Mouse (Mus musculus): ENCODE measurements around the gene Slc12a7. TPM values are rescaled to one million over a fixed set of nuclear protein-coding genes. Genes with fewer than 3 reads are reported as not detected.

Slc12a7 gene
- polyA plus RNA-seq (2014; fragmentation: Nextera tagmentation; extraction: Ambion mirVana) = 12.9 and 28.7 TPM in 2 replicates

DNA sequence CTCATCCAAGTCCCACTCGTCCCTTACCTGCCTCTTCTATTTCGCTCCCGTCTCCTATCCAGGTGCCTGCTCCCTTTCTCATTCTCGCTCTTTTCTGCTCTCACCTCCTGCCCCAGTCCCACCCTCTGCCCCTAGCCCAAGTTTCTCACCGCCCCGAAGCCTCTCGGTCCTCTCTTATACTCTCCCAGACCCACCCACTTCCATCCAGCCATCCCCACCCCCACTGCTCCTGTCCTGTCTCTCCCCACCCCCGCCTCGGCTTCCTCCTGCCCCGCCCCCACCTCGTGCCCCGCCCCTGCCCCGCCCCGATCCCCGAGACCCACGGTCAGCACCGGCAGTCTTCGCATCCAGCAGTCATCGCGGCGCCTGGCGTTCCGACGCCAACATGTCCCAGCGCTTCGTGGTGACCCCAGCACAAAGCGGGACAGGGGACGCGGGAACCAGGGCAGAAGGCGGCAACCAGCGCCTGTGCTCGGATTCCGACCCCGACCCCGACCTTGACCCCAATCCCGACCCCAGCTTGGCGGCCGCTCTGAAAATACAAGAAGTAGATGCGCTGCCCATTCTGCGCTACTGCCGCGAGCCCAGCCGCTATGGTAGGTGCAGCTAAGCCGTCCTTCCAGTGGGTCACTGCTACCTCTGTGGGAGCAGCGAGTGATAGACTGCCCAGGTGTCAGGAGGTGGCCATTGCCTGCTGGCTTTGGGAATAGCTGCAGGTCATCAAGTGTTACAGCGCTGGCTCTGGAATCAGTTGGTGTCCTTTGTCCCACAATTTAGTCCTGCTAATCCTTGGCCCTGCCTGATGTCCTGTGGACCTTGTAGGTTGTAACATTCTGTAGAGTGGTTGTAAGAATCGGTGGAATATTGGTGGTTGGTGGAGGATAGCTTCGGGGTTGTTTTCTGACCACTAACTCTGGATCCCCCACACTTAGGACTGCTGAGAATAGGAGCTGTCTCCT, at the start of gene Slc12a7:
TSS of gene Slc12a7 (plus strand) at position 353 of the 959 bp plus-strand sequence.
- ATAC-seq (ENCODE audit: low FRiP score, low TSS enrichment) = peak; percentile 72
- Histone ChIP-seq H3K36me3 (ENCODE audit: control insufficient read depth, insufficient read depth, low read length) (no peaks in the 10 kb centered on the region), H3K9ac (ENCODE audit: low read depth, low read length) (peak within 1 kb of the TSS; percentile 25; the same call in 1 of the 2 replicates), H3K9me3 (ENCODE audit: control insufficient read depth, low read length) (no peaks in the 10 kb centered on the region), H3K4me1 (ENCODE audit: control insufficient read depth, insufficient read depth, low read length) (0 out of 2 replicates have a peak, but pooled peaks cover 5% of the 10 kb centered on the region), H3K4me3 (ENCODE audit: low read length) (peak within 1 kb of the TSS; percentile 36), H3K4me2 (replicated peaks; ENCODE audit: low read depth, low read length) (peak within 1 kb of the TSS; percentile 57), H3K27me3 (ENCODE audit: control insufficient read depth, insufficient read depth, low read length) (peaks cover 11% of the 10 kb centered on the region; the same call in 1 of the 2 replicates), H3K27ac (ENCODE audit: low read depth, low read length) (no peak within 1 kb of the TSS)
- WGBS = 5% methylated on average over 48 of the region's 48 CpGs

DNA sequence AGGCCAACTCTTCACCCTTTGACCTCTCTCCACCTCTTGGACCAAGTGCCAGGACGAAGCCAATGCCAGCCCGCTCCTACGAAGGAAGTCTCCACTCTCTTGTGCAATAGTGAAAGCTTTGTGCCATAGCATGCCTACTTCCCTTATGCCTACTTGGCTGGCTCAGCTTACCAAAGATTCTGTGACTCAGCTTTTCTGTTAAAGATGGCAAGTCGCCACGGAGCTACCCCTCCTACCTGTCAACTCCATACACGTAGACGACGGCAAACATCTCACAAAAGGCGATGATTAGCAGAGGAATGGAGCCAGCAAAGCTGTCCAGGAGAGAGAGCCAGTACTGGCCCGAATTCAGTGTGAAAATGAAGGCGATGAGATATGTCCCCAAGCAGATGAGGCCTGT, 49.2 kb upstream of the Slc12a7 start:
- no peak for ATAC-seq (ENCODE audit: low FRiP score, low TSS enrichment)
- H3K4me3 ChIP-seq (ENCODE audit: low read length) = no peak overlapping the region
- no peak overlapping the region for H3K9ac ChIP-seq (ENCODE audit: low read depth, low read length)
- no peaks in the 10 kb centered on the region for H3K27me3 ChIP-seq (ENCODE audit: control insufficient read depth, insufficient read depth, low read length)
- H3K27ac ChIP-seq (ENCODE audit: low read depth, low read length) = no peak overlapping the region
- no peak overlapping the region for H3K4me2 ChIP-seq (replicated peaks; ENCODE audit: low read depth, low read length)
- H3K4me1 ChIP-seq (ENCODE audit: control insufficient read depth, insufficient read depth, low read length) = no peaks in the 10 kb centered on the region; the same call in 1 of the 2 replicates
- 92% methylated on average over 11 of the region's 11 CpGs for WGBS
- no peaks in the 10 kb centered on the region for H3K36me3 ChIP-seq (ENCODE audit: control insufficient read depth, insufficient read depth, low read length)
- no peaks in the 10 kb centered on the region for H3K9me3 ChIP-seq (ENCODE audit: control insufficient read depth, low read length)

DNA sequence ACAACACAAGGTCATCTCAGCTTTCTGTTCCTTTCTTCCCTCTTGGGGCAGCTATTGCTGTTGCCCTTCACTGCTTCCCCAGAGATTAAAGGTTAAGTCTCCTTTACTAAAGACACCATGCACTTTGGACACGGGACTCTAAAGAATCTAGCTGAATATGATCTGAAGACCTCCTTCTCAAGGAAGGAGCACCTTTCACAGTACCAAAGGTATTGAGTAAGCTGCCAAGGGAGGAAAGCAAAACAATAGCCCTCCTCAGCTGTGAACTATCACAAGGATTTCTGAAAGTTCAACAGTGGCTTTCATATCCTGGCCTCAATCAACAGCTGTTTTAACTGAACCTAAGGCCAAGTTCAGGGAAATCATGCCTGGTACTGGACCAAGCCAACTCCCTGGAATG, 48.5 kb upstream of the Slc12a7 start:
- Histone ChIP-seq H3K4me3 (ENCODE audit: low read length) (no peak overlapping the region), H3K4me2 (replicated peaks; ENCODE audit: low read depth, low read length) (no peak overlapping the region), H3K27me3 (ENCODE audit: control insufficient read depth, insufficient read depth, low read length) (no peaks in the 10 kb centered on the region), H3K9me3 (ENCODE audit: control insufficient read depth, low read length) (no peaks in the 10 kb centered on the region), H3K4me1 (ENCODE audit: control insufficient read depth, insufficient read depth, low read length) (no peaks in the 10 kb centered on the region; the same call in 1 of the 2 replicates), H3K36me3 (ENCODE audit: control insufficient read depth, insufficient read depth, low read length) (no peaks in the 10 kb centered on the region), H3K27ac (ENCODE audit: low read depth, low read length) (no peak overlapping the region), H3K9ac (ENCODE audit: low read depth, low read length) (no peak overlapping the region)
- 71% methylated on average over 1 of the region's 1 CpGs for WGBS
- no peak for ATAC-seq (ENCODE audit: low FRiP score, low TSS enrichment)

DNA sequence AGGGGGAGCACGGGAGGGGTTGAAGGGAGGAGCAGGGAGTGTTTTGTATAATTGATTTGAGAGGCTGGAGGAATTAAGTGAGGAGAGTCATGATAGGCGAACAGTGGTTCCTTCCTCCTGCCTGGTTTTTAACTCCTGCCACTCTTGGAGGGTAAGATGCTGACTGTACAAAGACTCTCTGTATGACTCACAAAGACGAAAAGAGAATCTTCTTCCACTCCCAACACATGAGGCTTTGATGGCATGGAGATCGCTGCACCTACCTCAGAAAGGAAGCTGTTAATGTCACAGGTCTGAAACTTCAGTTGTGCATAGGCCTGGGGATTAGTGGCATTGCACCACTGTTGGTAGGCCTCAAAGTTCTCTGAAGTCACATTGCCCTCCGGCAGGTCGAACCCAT, 47.4 kb upstream of the Slc12a7 start:
- H3K4me3 ChIP-seq (ENCODE audit: low read length) = no peak overlapping the region
- no peak overlapping the region for H3K27ac ChIP-seq (ENCODE audit: low read depth, low read length)
- no peak overlapping the region for H3K9ac ChIP-seq (ENCODE audit: low read depth, low read length)
- no peak for ATAC-seq (ENCODE audit: low FRiP score, low TSS enrichment)
- no peaks in the 10 kb centered on the region for H3K4me1 ChIP-seq (ENCODE audit: control insufficient read depth, insufficient read depth, low read length)
- H3K36me3 ChIP-seq (ENCODE audit: control insufficient read depth, insufficient read depth, low read length) = no peaks in the 10 kb centered on the region
- H3K9me3 ChIP-seq (ENCODE audit: control insufficient read depth, low read length) = no peaks in the 10 kb centered on the region
- no peaks in the 10 kb centered on the region for H3K27me3 ChIP-seq (ENCODE audit: control insufficient read depth, insufficient read depth, low read length)
- WGBS = 83% methylated on average over 6 of the region's 6 CpGs
- H3K4me2 ChIP-seq (replicated peaks; ENCODE audit: low read depth, low read length) = no peak overlapping the region

DNA sequence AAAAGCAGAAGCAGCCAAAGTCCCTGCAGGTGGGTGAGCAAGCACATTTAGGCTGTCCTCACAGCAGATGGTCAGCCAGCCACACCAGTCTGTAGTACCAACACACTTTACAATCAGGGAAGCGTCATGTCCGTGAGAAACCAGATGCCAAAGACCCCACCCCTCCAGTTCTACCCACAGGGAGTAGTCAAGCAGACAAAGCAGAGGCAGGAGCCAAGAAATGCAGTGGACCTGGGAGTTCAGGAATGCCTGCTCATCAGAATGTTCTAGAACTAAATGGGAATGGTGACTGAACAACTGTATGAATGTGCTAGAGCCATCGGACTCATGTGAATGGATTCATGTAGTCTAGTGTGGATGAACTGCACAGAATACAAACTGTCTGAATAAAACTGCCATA, 45.3 kb upstream of the Slc12a7 start:
- H3K9ac ChIP-seq (ENCODE audit: low read depth, low read length) = no peak overlapping the region
- H3K27ac ChIP-seq (ENCODE audit: low read depth, low read length) = no peak overlapping the region
- ATAC-seq (ENCODE audit: low FRiP score, low TSS enrichment) = no peak
- 39% methylated on average over 3 of the region's 3 CpGs for WGBS
- H3K9me3 ChIP-seq (ENCODE audit: control insufficient read depth, low read length) = no peaks in the 10 kb centered on the region
- H3K4me1 ChIP-seq (ENCODE audit: control insufficient read depth, insufficient read depth, low read length) = no peaks in the 10 kb centered on the region
- no peaks in the 10 kb centered on the region for H3K36me3 ChIP-seq (ENCODE audit: control insufficient read depth, insufficient read depth, low read length)
- H3K4me3 ChIP-seq (ENCODE audit: low read length) = no peak overlapping the region
- no peak overlapping the region for H3K4me2 ChIP-seq (replicated peaks; ENCODE audit: low read depth, low read length)
- no peaks in the 10 kb centered on the region for H3K27me3 ChIP-seq (ENCODE audit: control insufficient read depth, insufficient read depth, low read length)

DNA sequence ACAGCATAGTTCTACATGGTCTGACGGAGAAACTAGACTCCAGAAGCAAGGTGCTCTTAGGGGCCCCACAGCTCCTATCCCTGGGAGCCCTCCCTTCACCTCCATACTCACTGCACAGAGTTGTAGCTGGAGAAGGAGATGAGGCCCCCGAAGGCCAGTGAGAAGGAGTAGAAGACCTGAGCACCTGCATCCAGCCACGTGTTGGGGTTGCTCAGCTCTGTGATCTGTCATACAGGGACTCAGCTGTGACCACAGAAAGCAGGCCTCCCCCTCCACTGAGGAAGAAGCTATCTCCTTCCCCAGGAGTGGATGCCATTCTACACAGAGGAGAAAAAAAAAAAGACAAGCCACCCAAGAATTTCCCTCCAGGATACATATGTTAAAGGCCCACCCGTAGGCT, 44.0 kb upstream of the Slc12a7 start:
- Histone ChIP-seq H3K4me1 (ENCODE audit: control insufficient read depth, insufficient read depth, low read length) (no peaks in the 10 kb centered on the region), H3K36me3 (ENCODE audit: control insufficient read depth, insufficient read depth, low read length) (no peaks in the 10 kb centered on the region), H3K9me3 (ENCODE audit: control insufficient read depth, low read length) (no peaks in the 10 kb centered on the region), H3K9ac (ENCODE audit: low read depth, low read length) (no peak overlapping the region), H3K4me3 (ENCODE audit: low read length) (no peak overlapping the region), H3K4me2 (replicated peaks; ENCODE audit: low read depth, low read length) (no peak overlapping the region), H3K27ac (ENCODE audit: low read depth, low read length) (no peak overlapping the region), H3K27me3 (ENCODE audit: control insufficient read depth, insufficient read depth, low read length) (no peaks in the 10 kb centered on the region)
- 86% methylated on average over 4 of the region's 4 CpGs for WGBS
- no peak for ATAC-seq (ENCODE audit: low FRiP score, low TSS enrichment)

DNA sequence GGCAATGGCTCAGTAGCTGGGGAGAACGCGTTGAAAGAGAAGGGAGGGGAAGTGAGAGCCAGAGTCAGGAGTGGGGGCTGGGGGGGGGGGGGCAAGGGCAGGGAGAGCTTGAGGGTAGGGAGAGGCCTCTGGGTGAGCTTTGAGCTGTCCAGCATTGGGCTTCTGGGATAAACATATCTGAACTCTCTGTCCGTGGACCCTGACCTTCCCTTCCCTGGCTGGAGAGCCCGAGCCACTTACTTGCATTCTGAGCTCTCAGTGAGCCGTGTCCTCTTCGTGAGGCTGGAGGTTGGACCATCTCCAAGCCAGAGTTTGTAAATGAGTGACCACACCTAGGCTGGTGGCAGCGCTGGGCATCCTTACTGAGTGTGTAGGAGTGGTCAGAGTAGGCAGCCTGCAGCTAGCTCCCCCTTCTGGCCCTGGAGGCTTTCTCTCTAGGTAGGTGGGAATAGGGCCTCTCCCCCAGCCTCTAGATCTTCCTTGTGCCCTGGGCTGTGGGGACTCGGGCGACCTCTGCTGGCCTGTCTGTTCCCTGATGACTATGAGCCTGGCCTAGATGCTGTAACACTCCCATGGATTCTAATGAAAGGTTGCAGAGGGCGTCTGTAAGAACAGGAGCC, 40.5 kb upstream of the Slc12a7 start:
- H3K4me2 ChIP-seq (replicated peaks; ENCODE audit: low read depth, low read length) = no peak overlapping the region
- peak overlapping the region; percentile 57; the same call in 1 of the 2 replicates for H3K27ac ChIP-seq (ENCODE audit: low read depth, low read length)
- H3K4me3 ChIP-seq (ENCODE audit: low read length) = no peak overlapping the region
- H3K27me3 ChIP-seq (ENCODE audit: control insufficient read depth, insufficient read depth, low read length) = no peaks in the 10 kb centered on the region
- H3K9me3 ChIP-seq (ENCODE audit: control insufficient read depth, low read length) = no peaks in the 10 kb centered on the region
- H3K4me1 ChIP-seq (ENCODE audit: control insufficient read depth, insufficient read depth, low read length) = no peaks in the 10 kb centered on the region
- WGBS = 30% methylated on average over 10 of the region's 10 CpGs
- H3K9ac ChIP-seq (ENCODE audit: low read depth, low read length) = no peak overlapping the region
- ATAC-seq (ENCODE audit: low FRiP score, low TSS enrichment) = peak; percentile 98
- no peaks in the 10 kb centered on the region for H3K36me3 ChIP-seq (ENCODE audit: control insufficient read depth, insufficient read depth, low read length)

DNA sequence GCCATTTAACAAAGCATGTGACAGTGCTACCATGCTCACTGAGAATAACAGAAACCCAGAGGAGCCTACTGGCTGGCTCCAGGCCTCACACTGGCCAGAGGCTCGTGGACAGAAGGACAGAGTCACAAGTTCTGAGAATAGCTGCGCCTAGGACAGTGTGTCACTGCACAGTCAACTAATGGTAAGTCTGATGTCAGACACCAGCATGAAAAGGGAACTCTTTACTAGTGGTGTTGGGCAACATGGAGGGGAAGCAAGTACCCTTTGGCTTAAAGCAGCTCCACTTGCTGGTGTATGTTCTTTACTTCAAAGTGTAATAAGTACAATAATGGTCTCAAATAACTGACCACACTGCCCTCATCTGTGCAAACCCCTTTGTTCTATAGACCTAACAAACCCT, 39.6 kb upstream of the Slc12a7 start:
- no peak for ATAC-seq (ENCODE audit: low FRiP score, low TSS enrichment)
- Histone ChIP-seq H3K36me3 (ENCODE audit: control insufficient read depth, insufficient read depth, low read length) (no peaks in the 10 kb centered on the region), H3K4me3 (ENCODE audit: low read length) (no peak overlapping the region), H3K27me3 (ENCODE audit: control insufficient read depth, insufficient read depth, low read length) (no peaks in the 10 kb centered on the region), H3K9ac (ENCODE audit: low read depth, low read length) (no peak overlapping the region), H3K27ac (ENCODE audit: low read depth, low read length) (no peak overlapping the region), H3K4me1 (ENCODE audit: control insufficient read depth, insufficient read depth, low read length) (no peaks in the 10 kb centered on the region), H3K9me3 (ENCODE audit: control insufficient read depth, low read length) (no peaks in the 10 kb centered on the region), H3K4me2 (replicated peaks; ENCODE audit: low read depth, low read length) (no peak overlapping the region)
- 74% methylated on average over 2 of the region's 2 CpGs for WGBS

DNA sequence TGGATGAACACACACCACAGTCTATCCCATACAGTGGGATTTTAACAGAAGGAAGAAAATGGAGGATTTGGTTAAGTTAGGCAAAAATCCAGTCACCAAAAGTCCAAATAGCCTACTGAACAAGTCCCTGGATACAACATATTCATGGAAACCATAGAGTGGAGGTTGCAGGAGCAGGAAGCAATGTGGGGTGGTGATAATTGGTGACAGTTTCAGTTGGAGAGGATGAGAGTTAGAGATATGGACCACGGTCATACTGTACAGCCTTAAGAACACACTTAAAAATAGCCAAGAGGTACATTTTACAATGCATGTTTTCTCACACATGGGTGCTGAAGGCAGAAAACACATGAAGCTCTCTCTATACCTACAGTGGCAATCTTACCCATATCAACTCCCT, 37.9 kb upstream of the Slc12a7 start:
- H3K4me2 ChIP-seq (replicated peaks; ENCODE audit: low read depth, low read length) = no peak overlapping the region
- WGBS = 83% methylated on average over 1 of the region's 1 CpGs
- H3K36me3 ChIP-seq (ENCODE audit: control insufficient read depth, insufficient read depth, low read length) = no peaks in the 10 kb centered on the region
- H3K9ac ChIP-seq (ENCODE audit: low read depth, low read length) = no peak overlapping the region
- H3K27me3 ChIP-seq (ENCODE audit: control insufficient read depth, insufficient read depth, low read length) = no peaks in the 10 kb centered on the region
- no peaks in the 10 kb centered on the region for H3K9me3 ChIP-seq (ENCODE audit: control insufficient read depth, low read length)
- H3K27ac ChIP-seq (ENCODE audit: low read depth, low read length) = no peak overlapping the region
- no peak for ATAC-seq (ENCODE audit: low FRiP score, low TSS enrichment)
- no peak overlapping the region for H3K4me3 ChIP-seq (ENCODE audit: low read length)
- no peaks in the 10 kb centered on the region for H3K4me1 ChIP-seq (ENCODE audit: control insufficient read depth, insufficient read depth, low read length)

Measured in kidney, embryonic 14.5 days (tissue).